Mouse (Mus musculus) heart, embryonic 10.5 days (tissue): ENCODE data around the gene Cyp2s1. TPM values are rescaled to one million over a fixed set of nuclear protein-coding genes. Genes with fewer than 3 reads are reported as not detected.

Experiments
- DNase-seq: peaks from one replicate; pipeline ENCODE4 v3.0.0-alpha.2; 2017; ENCODE audit warnings: low spot score
- H3K27ac ChIP-seq: fragments of 300-500 bp; sonication (generic); 2 replicates; pipeline ENCODE4 v1.5.1; 2016; ENCODE audit warnings: mild to moderate bottlenecking
- H3K27me3 ChIP-seq: fragments of 300-500 bp; sonication (generic); 2 replicates; pipeline ENCODE4 v1.6.1; 2016; ENCODE audit warnings: mild to moderate bottlenecking; ENCODE audit not compliant: poor library complexity, insufficient read depth, severe bottlenecking
- H3K36me3 ChIP-seq: fragments of 300-500 bp; sonication (generic); 2 replicates; pipeline ENCODE4 v1.6.1; 2016; ENCODE audit warnings: mild to moderate bottlenecking, moderate library complexity
- H3K4me1 ChIP-seq: fragments of 300-500 bp; sonication (generic); 2 replicates; pipeline ENCODE4 v1.6.1; 2016; ENCODE audit warnings: mild to moderate bottlenecking
- H3K4me3 ChIP-seq: fragments of 300-500 bp; sonication (generic); 2 replicates; pipeline ENCODE4 v1.5.1; 2016; ENCODE audit warnings: mild to moderate bottlenecking, moderate library complexity
- H3K9me3 ChIP-seq: fragments of 300-500 bp; sonication (generic); 2 replicates; pipeline ENCODE4 v1.6.1; 2016; ENCODE audit warnings: mild to moderate bottlenecking, moderate library complexity
- WGBS: fragments of 180-500 bp; shearing (Covaris S2); methylation state at CpG from one replicate; pipeline ENCODE4 v1.1.7; 2016; 5-methylcytosine and 5-hydroxymethylcytosine counted together
- polyA plus RNA-seq: library from polyadenylated mRNA; unstranded; fragments of >200 nt; fragmentation: Nextera tagmentation; extraction: Ambion mirVana; gene quantifications from 2 replicates; pipeline ENCODE4 v1.2.1, GENCODE M21; 2016

The Cyp2s1 gene
- polyA plus RNA-seq: 4.7 and 5.5 TPM in 2 replicates

- H3K4me3 ChIP-seq: peak within 1 kb of the TSS; percentile 60
- peak within 1 kb of the TSS; percentile 49 for H3K27ac ChIP-seq
- peaks cover 36% of the 10 kb centered on the region for H3K27me3 ChIP-seq
- no peaks in the 10 kb centered on the region for H3K9me3 ChIP-seq
- WGBS: under 1% methylated on average over 40 of the region's 40 CpGs
- DNase-seq: no peak
- peaks cover 12% of the 10 kb centered on the region for H3K4me1 ChIP-seq
- H3K36me3 ChIP-seq: no peaks in the 10 kb centered on the region
These were observed at the start of gene Cyp2s1 for GRCm38 (mm10) chr7:25816241-25816919. TSS of gene Cyp2s1 (minus strand) at chr7:25816913.

GRCm38 (mm10) chr7:25864861-25865260, 48.1 kb upstream of the Cyp2s1 start:
- peaks cover 7% of the 10 kb centered on the region; the same call in 1 of the 2 replicates for H3K9me3 ChIP-seq
- no peak overlapping the region for H3K4me3 ChIP-seq
- H3K27me3 ChIP-seq: no peaks in the 10 kb centered on the region
- no peak for DNase-seq
- H3K36me3 ChIP-seq: no peaks in the 10 kb centered on the region
- H3K4me1 ChIP-seq: no peaks in the 10 kb centered on the region
- WGBS: 17% methylated on average over 5 of the region's 5 CpGs
- no peak overlapping the region for H3K27ac ChIP-seq

GRCm38 (mm10) chr7:25863756-25864155, 47.0 kb upstream of the Cyp2s1 start:
- H3K4me3 ChIP-seq: no peak overlapping the region
- H3K36me3 ChIP-seq: no peaks in the 10 kb centered on the region
- DNase-seq: no peak
- H3K9me3 ChIP-seq: peaks cover 7% of the 10 kb centered on the region; the same call in 1 of the 2 replicates
- WGBS: 79% methylated on average over 3 of the region's 3 CpGs
- no peaks in the 10 kb centered on the region for H3K4me1 ChIP-seq
- H3K27ac ChIP-seq: no peak overlapping the region
- no peaks in the 10 kb centered on the region for H3K27me3 ChIP-seq

GRCm38 (mm10) chr7:25862365-25862764, 45.7 kb upstream of the Cyp2s1 start:
- Histone ChIP-seq H3K4me3 (no peak overlapping the region), H3K27ac (no peak overlapping the region), H3K36me3 (no peaks in the 10 kb centered on the region), H3K27me3 (no peaks in the 10 kb centered on the region), H3K4me1 (no peaks in the 10 kb centered on the region), H3K9me3 (no peaks in the 10 kb centered on the region)
- WGBS: 62% methylated on average over 2 of the region's 2 CpGs
- DNase-seq: no peak

- no peaks in the 10 kb centered on the region for H3K36me3 ChIP-seq
- H3K4me1 ChIP-seq: no peaks in the 10 kb centered on the region
- peak overlapping the region; percentile 45 for H3K4me3 ChIP-seq
These were observed 43.5 kb upstream of the Cyp2s1 start for GRCm38 (mm10) chr7:25859962-25860870.

GRCm38 (mm10) chr7:25855082-25855481, 38.4 kb upstream of the Cyp2s1 start:
- WGBS: 25% methylated on average over 8 of the region's 8 CpGs
- H3K36me3 ChIP-seq: no peaks in the 10 kb centered on the region
- DNase-seq: peak; percentile 77

More at GRCm38 (mm10) chr7:25859962-25860870, 43.5 kb upstream of the Cyp2s1 start:
- no peak for DNase-seq
- H3K27me3 ChIP-seq: no peaks in the 10 kb centered on the region
- no peak overlapping the region for H3K27ac ChIP-seq
- WGBS: 11% methylated on average over 9 of the region's 9 CpGs
- no peaks in the 10 kb centered on the region for H3K9me3 ChIP-seq

GRCm38 (mm10) chr7:25848444-25848812, 31.7 kb upstream of the Cyp2s1 start:
- no peaks in the 10 kb centered on the region for H3K27me3 ChIP-seq
- no peaks in the 10 kb centered on the region for H3K36me3 ChIP-seq
- 26% methylated on average over 11 of the region's 11 CpGs for WGBS
- H3K9me3 ChIP-seq: no peaks in the 10 kb centered on the region
- peak overlapping the region; percentile 65 for H3K4me3 ChIP-seq
- no peaks in the 10 kb centered on the region for H3K4me1 ChIP-seq
- DNase-seq: no peak
- H3K27ac ChIP-seq: peak overlapping the region; percentile 81

More at GRCm38 (mm10) chr7:25855082-25855481, 38.4 kb upstream of the Cyp2s1 start:
- no peaks in the 10 kb centered on the region for H3K4me1 ChIP-seq
- no peaks in the 10 kb centered on the region for H3K9me3 ChIP-seq
- H3K27ac ChIP-seq: no peak overlapping the region
- H3K27me3 ChIP-seq: no peaks in the 10 kb centered on the region
- H3K4me3 ChIP-seq: no peak overlapping the region

GRCm38 (mm10) chr7:25847722-25848443, 31.2 kb upstream of the Cyp2s1 start:
- H3K27ac ChIP-seq: peak overlapping the region; percentile 81
- 10% methylated on average over 13 of the region's 13 CpGs for WGBS
- H3K4me1 ChIP-seq: no peaks in the 10 kb centered on the region
- H3K36me3 ChIP-seq: no peaks in the 10 kb centered on the region
- H3K9me3 ChIP-seq: no peaks in the 10 kb centered on the region
- H3K27me3 ChIP-seq: no peaks in the 10 kb centered on the region
- H3K4me3 ChIP-seq: peak overlapping the region; percentile 65
- peak; percentile 88 for DNase-seq

- Histone ChIP-seq H3K27ac (no peak overlapping the region), H3K27me3 (no peaks in the 10 kb centered on the region), H3K9me3 (no peaks in the 10 kb centered on the region), H3K36me3 (no peaks in the 10 kb centered on the region), H3K4me1 (no peaks in the 10 kb centered on the region), H3K4me3 (no peak overlapping the region)
- DNase-seq: no peak
- 72% methylated on average over 3 of the region's 3 CpGs for WGBS
These were observed 28.2 kb upstream of the Cyp2s1 start for GRCm38 (mm10) chr7:25844885-25845284.

- no peaks in the 10 kb centered on the region for H3K36me3 ChIP-seq
- 43% methylated on average over 8 of the region's 8 CpGs for WGBS
- H3K27me3 ChIP-seq: no peaks in the 10 kb centered on the region
- H3K9me3 ChIP-seq: no peaks in the 10 kb centered on the region
- H3K4me3 ChIP-seq: no peak overlapping the region
- H3K4me1 ChIP-seq: no peaks in the 10 kb centered on the region
- no peak overlapping the region for H3K27ac ChIP-seq
- no peak for DNase-seq
These were observed 27.7 kb upstream of the Cyp2s1 start for GRCm38 (mm10) chr7:25844423-25844822.

GRCm38 (mm10) chr7:25843492-25843891, 26.8 kb upstream of the Cyp2s1 start:
- no peaks in the 10 kb centered on the region for H3K9me3 ChIP-seq
- H3K4me3 ChIP-seq: no peak overlapping the region
- H3K4me1 ChIP-seq: no peaks in the 10 kb centered on the region
- no peaks in the 10 kb centered on the region for H3K36me3 ChIP-seq
- DNase-seq: no peak
- 35% methylated on average over 2 of the region's 2 CpGs for WGBS
- no peaks in the 10 kb centered on the region for H3K27me3 ChIP-seq
- no peak overlapping the region for H3K27ac ChIP-seq

GRCm38 (mm10) chr7:25840908-25841307, 24.2 kb upstream of the Cyp2s1 start:
- Histone ChIP-seq H3K27me3 (no peaks in the 10 kb centered on the region), H3K4me3 (no peak overlapping the region), H3K36me3 (no peaks in the 10 kb centered on the region), H3K9me3 (no peaks in the 10 kb centered on the region), H3K4me1 (no peaks in the 10 kb centered on the region), H3K27ac (no peak overlapping the region)
- 74% methylated on average over 4 of the region's 4 CpGs for whole genome bisulfite sequencing
- DNase-seq: peak; percentile 43
